Mouse (Mus musculus) limb, embryonic 13.5 days (tissue): ENCODE results near the gene Sdhd. TPM values are rescaled to one million over a fixed set of nuclear protein-coding genes. Genes with fewer than 3 reads are reported as not detected.

Source experiments
- ATAC-seq: fragments of 200-750 bp; cut with Nextera tagmentation; 2 replicates; pipeline ENCODE4 v1.8.0; 2017; ENCODE audit warnings: low read depth, moderate number of reproducible peaks, moderate TSS enrichment; ENCODE audit not compliant: low FRiP score
- H3K27ac ChIP-seq: fragments of 300-500 bp; sonication (generic); 2 replicates; pipeline ENCODE4 v1.5.1; 2015; ENCODE audit warnings: inconsistent platforms, mild to moderate bottlenecking, moderate library complexity
- H3K27me3 ChIP-seq: fragments of 300-500 bp; sonication (generic); 2 replicates; pipeline ENCODE4 v1.6.1; 2015; ENCODE audit warnings: mild to moderate bottlenecking, inconsistent platforms
- H3K36me3 ChIP-seq: fragments of 300-500 bp; sonication (generic); 2 replicates; pipeline ENCODE4 v1.6.1; 2015; ENCODE audit warnings: inconsistent platforms, mild to moderate bottlenecking, moderate library complexity
- H3K4me1 ChIP-seq: fragments of 300-500 bp; sonication (generic); 2 replicates; pipeline ENCODE4 v1.6.1; 2015; ENCODE audit warnings: inconsistent platforms
- H3K4me2 ChIP-seq: fragments of 300-500 bp; sonication (generic); replicated peaks from 2 replicates; pipeline ENCODE4 v1.6.1; 2015; ENCODE audit warnings: inconsistent platforms, mild to moderate bottlenecking, moderate library complexity
- H3K4me3 ChIP-seq: fragments of 300-500 bp; sonication (generic); 2 replicates; pipeline ENCODE4 v1.5.1; 2015; ENCODE audit warnings: moderate library complexity, mild to moderate bottlenecking, inconsistent platforms
- H3K9ac ChIP-seq: fragments of 300-500 bp; sonication (generic); 2 replicates; pipeline ENCODE4 v1.6.1; 2015; ENCODE audit warnings: mild to moderate bottlenecking, inconsistent platforms
- H3K9me3 ChIP-seq: fragments of 300-500 bp; sonication (generic); 2 replicates; pipeline ENCODE4 v1.6.1; 2016; ENCODE audit warnings: inconsistent platforms
- WGBS: fragments of 180-500 bp; shearing (Covaris S2); methylation state at CpG from one replicate; pipeline ENCODE4 v1.1.7; 2015; 5-methylcytosine and 5-hydroxymethylcytosine counted together
- polyA plus RNA-seq: library from polyadenylated mRNA; unstranded; fragments of >200 nt; fragmentation: Nextera tagmentation; extraction: Ambion mirVana; gene quantifications from 2 replicates; pipeline ENCODE4 v1.2.1, GENCODE M21; 2015

Gene Sdhd
- polyA plus RNA-seq, 1 experiment from 2014 or later: 259 TPM

GRCm38 (mm10) chr9:50604338-50604737 is 726 bp upstream of the Sdhd start:
- 4% methylated on average over 6 of the region's 6 CpGs for WGBS
- Histone ChIP-seq H3K4me2 (peak overlapping the region; percentile 95), H3K27me3 (no peaks in the 10 kb centered on the region), H3K27ac (no peak overlapping the region; the same call in 1 of the 2 replicates), H3K4me3 (peak overlapping the region; percentile 90), H3K9me3 (no peaks in the 10 kb centered on the region), H3K36me3 (peaks cover 47% of the 10 kb centered on the region), H3K9ac (peak overlapping the region; percentile 90), H3K4me1 (peaks cover 33% of the 10 kb centered on the region)
- no peak for ATAC-seq

GRCm38 (mm10) chr9:50603998-50604324 is 349 bp upstream of the Sdhd start:
- peaks cover 33% of the 10 kb centered on the region for H3K4me1 ChIP-seq
- H3K4me3 ChIP-seq: peak overlapping the region; percentile 90
- H3K9me3 ChIP-seq: no peaks in the 10 kb centered on the region
- H3K9ac ChIP-seq: peak overlapping the region; percentile 90
- no peaks in the 10 kb centered on the region for H3K27me3 ChIP-seq
- H3K27ac ChIP-seq: peak overlapping the region; percentile 84
- peak; percentile 83; the same call in 1 of the 2 replicates for ATAC-seq
- peak overlapping the region; percentile 95 for H3K4me2 ChIP-seq
- peaks cover 48% of the 10 kb centered on the region for H3K36me3 ChIP-seq
- under 1% methylated on average over 24 of the region's 24 CpGs for whole genome bisulfite sequencing

DNA sequence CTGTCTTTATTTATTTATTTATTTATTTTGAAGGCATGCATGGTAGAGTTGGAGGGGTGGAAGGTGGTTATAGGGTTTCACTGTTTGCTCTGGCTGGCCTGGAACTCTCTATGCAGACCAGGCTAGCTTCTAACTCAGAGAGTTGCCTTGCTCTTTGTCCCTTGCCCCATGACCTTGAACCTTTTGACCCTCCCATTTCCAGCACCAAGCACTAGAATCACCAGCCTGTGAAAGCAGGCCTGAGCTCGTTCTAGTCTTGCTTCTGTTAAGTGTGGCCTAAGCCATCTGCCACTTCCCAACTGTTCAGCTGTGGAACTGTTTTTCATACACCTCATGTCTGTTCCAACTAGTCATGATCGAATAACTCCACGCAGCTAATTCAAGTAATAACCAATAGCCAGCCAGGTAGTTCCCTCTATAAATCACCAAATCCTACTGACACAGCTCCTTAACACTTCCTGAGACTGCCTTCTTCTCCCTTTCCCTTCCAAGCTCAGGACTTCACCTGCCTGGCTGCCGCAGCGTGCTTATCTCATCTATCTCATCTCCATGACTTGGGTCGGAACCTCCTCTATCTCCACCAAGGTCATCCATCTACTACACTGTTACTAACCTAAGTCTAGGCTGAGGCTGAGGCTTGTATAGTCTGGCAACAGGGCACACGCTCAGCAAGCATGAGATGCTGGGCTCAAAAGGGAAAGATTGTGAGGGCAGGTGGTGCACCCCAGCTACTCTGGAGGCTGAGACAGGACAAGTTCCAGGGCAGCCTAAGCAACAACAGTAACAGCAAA is 1.4 kb downstream of the Sdhd start:
- Histone ChIP-seq H3K4me1 (peaks cover 33% of the 10 kb centered on the region), H3K36me3 (peaks cover 49% of the 10 kb centered on the region), H3K9me3 (no peaks in the 10 kb centered on the region), H3K4me2 (peak overlapping the region; percentile 95), H3K27ac (no peak overlapping the region), H3K9ac (peak overlapping the region; percentile 90), H3K27me3 (no peaks in the 10 kb centered on the region), H3K4me3 (peak overlapping the region; percentile 90)
- WGBS: 89% methylated on average over 7 of the region's 7 CpGs
- ATAC-seq: no peak

DNA sequence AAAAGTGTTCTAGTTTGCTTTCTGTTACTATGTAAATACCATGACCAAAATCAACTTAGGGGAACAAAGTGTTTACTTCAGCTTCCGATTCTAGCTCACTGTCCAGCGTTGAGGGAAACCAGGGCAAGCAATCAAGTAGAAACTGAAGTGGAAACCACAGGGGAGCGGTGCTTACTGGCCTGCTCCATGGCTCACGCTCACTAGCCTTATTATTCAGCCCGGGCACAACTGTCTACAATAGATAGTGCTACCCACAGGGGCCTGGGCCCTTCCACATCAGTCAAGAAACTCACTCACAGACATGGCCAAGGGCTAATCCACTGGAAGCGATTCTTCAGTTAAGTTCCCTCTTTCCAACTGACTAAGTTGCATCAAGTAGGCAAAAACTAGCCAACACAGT is 2.1 kb downstream of the Sdhd start:
- no peak overlapping the region for H3K9ac ChIP-seq
- H3K27ac ChIP-seq: no peak overlapping the region
- no peaks in the 10 kb centered on the region for H3K9me3 ChIP-seq
- H3K4me2 ChIP-seq: no peak overlapping the region
- H3K4me3 ChIP-seq: no peak overlapping the region
- ATAC-seq: no peak
- peaks cover 52% of the 10 kb centered on the region for H3K36me3 ChIP-seq
- WGBS: 91% methylated on average over 6 of the region's 6 CpGs
- H3K27me3 ChIP-seq: no peaks in the 10 kb centered on the region
- H3K4me1 ChIP-seq: peaks cover 33% of the 10 kb centered on the region

- Histone ChIP-seq H3K4me3 (no peak overlapping the region), H3K9me3 (no peaks in the 10 kb centered on the region), H3K27me3 (no peaks in the 10 kb centered on the region), H3K36me3 (peaks cover 59% of the 10 kb centered on the region), H3K9ac (no peak overlapping the region), H3K4me1 (peaks cover 15% of the 10 kb centered on the region), H3K27ac (no peak overlapping the region), H3K4me2 (no peak overlapping the region)
- WGBS: 96% methylated on average over 8 of the region's 8 CpGs
- ATAC-seq: no peak
Measured at GRCm38 (mm10) chr9:50596973-50597372, 6.6 kb downstream of the Sdhd start.

DNA sequence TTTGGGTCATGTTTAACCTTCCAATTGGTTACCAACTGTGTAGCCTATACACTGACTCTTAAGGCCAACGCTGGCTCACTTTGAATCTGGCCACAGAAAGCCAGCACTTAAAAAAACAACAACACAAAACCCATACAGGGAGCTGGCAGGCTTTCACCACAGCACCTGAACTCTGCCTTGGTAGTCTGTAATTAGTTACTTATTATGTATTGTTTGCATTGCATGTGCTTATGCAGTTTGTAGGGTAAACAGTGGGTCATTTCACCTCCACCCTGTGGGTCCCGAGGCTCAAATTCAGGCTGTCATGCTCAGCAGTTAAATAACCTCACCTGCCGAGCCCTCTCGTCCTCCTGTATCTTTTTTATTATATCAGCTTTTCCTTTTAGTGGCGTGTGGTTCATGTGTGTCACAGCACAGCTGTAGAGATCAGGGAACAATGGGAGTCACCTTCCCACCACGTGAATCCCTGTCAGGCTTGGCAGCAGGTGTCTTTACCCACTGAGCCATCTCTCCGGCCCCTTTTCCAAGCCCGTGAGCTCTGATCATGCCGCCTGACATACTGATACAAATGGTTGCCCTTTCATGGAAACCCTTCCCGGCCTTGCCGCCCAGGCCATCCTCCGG is 8.7 kb downstream of the Sdhd start:
- Histone ChIP-seq H3K9ac (no peak overlapping the region), H3K4me3 (no peak overlapping the region), H3K36me3 (peaks cover 52% of the 10 kb centered on the region), H3K27me3 (no peaks in the 10 kb centered on the region), H3K4me1 (no peaks in the 10 kb centered on the region; the same call in 1 of the 2 replicates), H3K9me3 (no peaks in the 10 kb centered on the region), H3K27ac (no peak overlapping the region), H3K4me2 (no peak overlapping the region)
- 80% methylated on average over 12 of the region's 12 CpGs for WGBS
- ATAC-seq: no peak

- no peak overlapping the region for H3K4me3 ChIP-seq
- no peak for ATAC-seq
- H3K36me3 ChIP-seq: peaks cover 40% of the 10 kb centered on the region
- no peaks in the 10 kb centered on the region for H3K4me1 ChIP-seq
- H3K9ac ChIP-seq: no peak overlapping the region
- H3K9me3 ChIP-seq: no peaks in the 10 kb centered on the region
- no peaks in the 10 kb centered on the region for H3K27me3 ChIP-seq
- H3K4me2 ChIP-seq: no peak overlapping the region
- 83% methylated on average over 3 of the region's 3 CpGs for WGBS
- no peak overlapping the region for H3K27ac ChIP-seq
Measured at GRCm38 (mm10) chr9:50593544-50593943, 10.1 kb downstream of the Sdhd start.

GRCm38 (mm10) chr9:50592955-50593354 is 10.7 kb downstream of the Sdhd start:
- WGBS: 89% methylated on average over 9 of the region's 9 CpGs
- no peaks in the 10 kb centered on the region for H3K27me3 ChIP-seq
- H3K4me3 ChIP-seq: no peak overlapping the region
- no peak overlapping the region for H3K9ac ChIP-seq
- no peak for ATAC-seq
- no peaks in the 10 kb centered on the region for H3K4me1 ChIP-seq
- H3K27ac ChIP-seq: no peak overlapping the region
- H3K9me3 ChIP-seq: no peaks in the 10 kb centered on the region
- peaks cover 34% of the 10 kb centered on the region for H3K36me3 ChIP-seq
- no peak overlapping the region for H3K4me2 ChIP-seq

- Histone ChIP-seq H3K27ac (no peak overlapping the region), H3K9ac (no peak overlapping the region), H3K36me3 (peaks cover 15% of the 10 kb centered on the region), H3K4me3 (no peak overlapping the region), H3K9me3 (no peaks in the 10 kb centered on the region), H3K4me1 (no peaks in the 10 kb centered on the region), H3K27me3 (no peaks in the 10 kb centered on the region), H3K4me2 (no peak overlapping the region)
- no peak for ATAC-seq
- 72% methylated on average over 10 of the region's 10 CpGs for WGBS
Measured at GRCm38 (mm10) chr9:50590856-50591518, 12.6 kb downstream of the Sdhd start.

DNA sequence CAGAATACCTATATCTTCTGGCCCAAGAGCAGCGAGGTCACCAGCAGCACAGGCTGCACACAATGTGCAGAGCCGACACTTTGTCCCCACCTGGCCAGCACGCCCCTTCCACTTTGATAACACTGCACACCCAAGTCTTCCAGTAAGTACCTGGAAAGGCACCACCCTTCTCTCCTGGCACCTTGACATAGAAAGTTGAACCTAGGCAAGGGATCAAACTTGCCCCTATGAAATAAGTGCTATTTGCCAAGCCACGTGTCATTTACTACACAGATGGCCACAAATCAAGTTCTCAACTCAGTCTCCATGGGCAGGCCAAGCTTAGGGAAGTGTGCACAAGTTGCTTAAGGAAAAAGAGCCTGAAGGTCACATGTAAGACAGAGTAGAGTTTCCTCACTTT is 16.7 kb downstream of the Sdhd start:
- no peaks in the 10 kb centered on the region for H3K9me3 ChIP-seq
- 72% methylated on average over 4 of the region's 4 CpGs for WGBS
- no peaks in the 10 kb centered on the region for H3K36me3 ChIP-seq
- ATAC-seq: no peak
- H3K9ac ChIP-seq: no peak overlapping the region
- no peak overlapping the region for H3K4me3 ChIP-seq
- no peaks in the 10 kb centered on the region for H3K27me3 ChIP-seq
- H3K4me2 ChIP-seq: no peak overlapping the region
- H3K27ac ChIP-seq: no peak overlapping the region
- no peaks in the 10 kb centered on the region for H3K4me1 ChIP-seq

GRCm38 (mm10) chr9:50585145-50585818 is 18.3 kb downstream of the Sdhd start:
- H3K27me3 ChIP-seq: no peaks in the 10 kb centered on the region
- no peak overlapping the region for H3K4me2 ChIP-seq
- no peak overlapping the region for H3K9ac ChIP-seq
- no peaks in the 10 kb centered on the region for H3K9me3 ChIP-seq
- WGBS: 55% methylated on average over 6 of the region's 6 CpGs
- no peak overlapping the region for H3K4me3 ChIP-seq
- no peaks in the 10 kb centered on the region for H3K4me1 ChIP-seq
- ATAC-seq: no peak
- no peaks in the 10 kb centered on the region for H3K36me3 ChIP-seq
- H3K27ac ChIP-seq: no peak overlapping the region

DNA sequence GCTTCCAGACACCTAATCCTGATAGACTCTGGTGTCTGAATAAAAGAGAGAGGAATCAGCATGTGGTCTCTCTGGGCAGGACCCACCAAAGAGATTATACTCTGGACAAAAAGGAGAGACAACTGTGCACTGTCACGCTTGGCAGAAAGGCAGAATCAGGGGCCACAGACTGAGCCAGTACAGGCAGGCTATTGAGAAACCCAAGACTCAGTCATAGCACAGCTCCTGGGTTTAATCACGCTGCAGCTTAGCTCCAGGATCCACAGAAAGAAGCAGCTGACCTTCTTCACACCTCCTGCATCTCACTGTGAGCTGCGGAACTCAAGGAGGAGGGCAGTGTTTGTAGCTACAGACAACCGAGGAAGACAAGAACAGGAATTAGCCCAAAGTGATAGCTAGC is 23.2 kb downstream of the Sdhd start:
- H3K4me1 ChIP-seq: no peaks in the 10 kb centered on the region
- H3K27me3 ChIP-seq: no peaks in the 10 kb centered on the region
- no peak overlapping the region for H3K4me2 ChIP-seq
- no peak overlapping the region for H3K9ac ChIP-seq
- no peaks in the 10 kb centered on the region for H3K9me3 ChIP-seq
- H3K27ac ChIP-seq: no peak overlapping the region
- no peaks in the 10 kb centered on the region for H3K36me3 ChIP-seq
- 37% methylated on average over 4 of the region's 4 CpGs for WGBS
- ATAC-seq: no peak
- H3K4me3 ChIP-seq: no peak overlapping the region
